Mouse (Mus musculus) lung, postnatal 4 days (tissue): Measurements from ENCODE around the gene B130006D01Rik.

Experiments used
- DNase-seq, 2 experiments: peaks; one replicate each; pipeline ENCODE4 v3.0.0; 2021

B130006D01Rik gene

DNA sequence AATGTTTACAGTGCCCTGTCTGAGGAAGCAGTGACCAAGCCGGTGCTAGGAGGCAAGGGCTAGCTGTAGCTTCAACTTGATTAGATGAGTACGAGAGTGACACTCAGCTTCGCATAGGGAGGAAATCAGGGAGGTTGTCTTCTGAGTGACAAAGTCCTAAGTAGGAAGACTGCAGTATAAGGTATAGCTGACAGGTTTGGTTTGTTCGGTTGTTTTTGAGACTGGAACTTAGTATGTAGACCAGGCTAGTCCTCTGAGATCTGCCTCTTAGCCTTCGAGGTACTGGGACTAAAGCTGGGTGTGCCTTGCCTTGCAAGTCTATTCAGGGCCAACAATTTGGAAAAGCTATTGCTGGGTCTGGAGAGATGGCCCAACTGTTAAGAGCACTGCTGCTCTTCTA lies at the start of gene B130006D01Rik:
TSS of gene B130006D01Rik (plus strand) at position 301 of the 400 bp plus-strand sequence.
- DNase-seq: no peak

DNA sequence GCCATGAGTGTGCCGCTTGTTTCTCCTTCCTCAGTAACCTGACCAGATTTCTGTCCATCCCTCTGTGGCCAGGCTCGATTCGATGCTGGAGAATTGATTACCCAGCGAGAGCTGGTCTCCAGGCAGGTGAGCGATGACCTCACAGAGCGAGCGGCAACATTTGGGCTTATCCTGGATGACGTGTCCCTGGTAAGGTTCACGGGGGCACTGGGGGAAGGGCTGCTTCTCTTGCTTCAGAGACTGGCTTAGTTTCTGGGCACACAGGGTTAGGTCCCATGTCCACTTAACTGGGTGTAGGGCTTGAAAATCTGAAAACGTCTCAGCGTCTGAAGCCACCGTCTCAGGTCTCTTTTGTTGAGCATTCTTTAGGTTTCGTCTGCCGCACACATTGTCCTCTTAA lies 47.9 kb upstream of the B130006D01Rik start:
- no peak for DNase-seq

DNA sequence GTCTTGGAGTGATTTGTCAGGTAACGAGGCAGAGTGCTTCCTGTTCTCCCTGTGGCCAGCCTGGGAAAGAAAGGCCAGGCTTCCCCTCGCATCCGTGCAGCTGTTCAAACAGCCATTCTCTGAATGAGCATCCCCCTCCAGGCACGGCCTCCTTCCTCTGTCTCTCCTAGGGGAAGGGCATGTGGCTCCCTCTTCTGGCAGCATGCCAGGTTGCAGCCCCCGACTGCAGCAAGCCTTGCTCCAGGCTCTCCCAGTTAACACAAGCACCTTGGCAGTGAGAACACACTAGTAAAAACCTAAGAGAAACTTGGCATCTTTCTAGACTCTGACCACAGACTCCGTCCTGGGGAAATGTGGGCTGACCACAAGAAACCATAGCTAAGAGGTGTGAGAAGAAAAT lies 47.1 kb upstream of the B130006D01Rik start:
- DNase-seq: peak; percentile 77

DNA sequence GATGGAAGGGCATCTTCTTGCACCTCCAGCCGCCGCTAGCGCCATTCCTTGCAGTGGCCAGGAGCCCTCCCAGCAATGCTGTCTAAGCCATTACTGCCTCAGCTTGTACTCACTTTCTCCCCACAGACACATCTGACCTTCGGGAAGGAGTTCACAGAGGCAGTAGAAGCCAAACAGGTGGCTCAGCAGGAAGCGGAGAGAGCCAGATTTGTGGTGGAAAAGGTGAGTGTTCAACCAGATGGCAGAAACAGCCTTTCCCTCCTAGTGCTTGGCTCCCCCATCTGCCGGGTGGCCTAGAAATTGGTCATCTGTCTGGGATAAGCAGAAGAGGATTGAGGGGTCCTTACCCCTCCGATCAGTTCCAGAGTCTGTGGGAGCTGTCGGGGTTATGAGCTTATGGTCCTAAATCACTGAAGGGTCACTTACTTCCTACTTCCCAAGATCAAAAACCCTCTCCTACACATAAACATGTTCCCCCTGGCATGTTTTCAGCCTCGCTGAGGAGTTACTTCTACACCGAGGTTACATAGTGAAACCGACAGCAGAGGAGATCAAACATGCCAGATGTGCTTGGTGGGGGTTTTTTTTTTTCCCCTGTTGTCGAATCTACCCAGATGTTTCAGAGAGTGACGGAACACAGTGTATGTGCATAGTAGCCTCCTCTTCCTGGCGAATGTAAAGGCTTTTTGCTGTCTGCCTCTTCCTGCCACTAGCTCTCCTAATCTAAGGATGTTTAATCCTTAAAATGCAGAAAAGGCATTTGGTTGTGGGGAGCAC lies 45.3 kb upstream of the B130006D01Rik start:
- DNase-seq: no peak

DNA sequence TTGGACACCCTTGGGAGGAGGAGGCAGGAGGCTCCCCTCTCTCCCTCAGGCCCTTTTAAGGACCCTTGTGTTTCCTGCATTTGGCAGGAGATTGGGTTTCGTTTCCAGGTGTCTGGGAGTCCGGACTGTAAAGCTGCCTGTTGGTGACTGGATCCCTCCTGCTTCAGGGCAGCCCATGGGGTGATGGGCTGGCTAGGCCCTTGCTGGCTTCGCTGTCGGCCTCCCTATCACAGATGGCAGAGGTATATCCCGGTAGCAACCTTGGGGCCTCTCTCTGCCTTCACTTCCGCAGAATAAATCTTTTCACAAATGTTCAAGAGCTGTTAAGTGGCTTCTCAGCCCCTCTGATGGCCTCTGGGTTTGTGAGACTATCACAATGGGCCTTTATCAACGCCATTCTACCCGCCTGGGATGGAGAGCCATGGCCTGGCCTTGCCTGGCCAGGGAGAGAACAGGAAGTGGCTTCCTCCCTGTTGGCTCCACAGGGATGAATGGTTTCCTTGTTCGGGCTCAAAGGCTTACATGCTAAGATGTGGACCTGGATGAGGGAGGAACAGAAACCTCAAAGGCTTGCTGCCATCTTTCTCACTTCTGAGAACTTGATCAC lies 41.3 kb upstream of the B130006D01Rik start:
- no peak for DNase-seq

DNA sequence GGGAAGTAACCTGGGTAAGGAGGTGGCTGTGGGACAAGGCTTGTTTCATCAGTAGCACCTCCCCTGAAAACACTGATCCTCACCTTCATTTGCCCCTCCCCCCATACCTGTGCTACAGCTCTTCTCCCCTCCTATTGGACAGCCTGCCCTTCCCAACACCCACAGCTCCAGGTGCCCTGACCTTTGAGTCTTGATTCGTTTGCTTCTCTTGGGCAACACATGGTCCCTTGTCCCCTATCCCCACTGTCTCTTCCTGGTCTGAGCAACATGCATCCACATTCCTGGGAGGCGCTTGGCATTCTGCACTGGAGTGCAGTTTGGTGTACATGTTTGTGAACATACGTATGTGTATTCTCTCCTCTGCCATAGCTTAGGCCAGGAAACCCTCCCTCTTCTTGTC lies 40.4 kb upstream of the B130006D01Rik start:
- no peak for DNase-seq

DNA sequence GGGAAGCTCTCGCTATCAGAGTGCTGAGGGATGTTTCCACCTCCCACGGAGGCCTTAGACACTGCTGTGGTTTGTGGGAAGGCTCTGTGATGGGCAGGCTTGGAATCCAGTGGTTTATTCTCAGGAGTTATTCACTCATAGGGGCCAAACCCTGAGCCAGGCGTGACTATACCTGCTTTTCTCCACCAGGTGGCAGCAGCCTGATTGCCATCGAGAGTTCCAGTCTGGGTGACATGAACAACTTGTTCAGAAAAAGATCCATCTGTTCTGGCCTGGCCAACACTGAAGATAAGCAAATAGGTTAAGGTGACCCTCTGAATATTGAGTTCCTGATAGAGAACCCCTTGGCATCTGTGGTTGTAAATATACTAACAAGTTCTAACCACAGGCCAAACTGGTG lies 37.4 kb upstream of the B130006D01Rik start:
- DNase-seq: peak; percentile 71 to 84

DNA sequence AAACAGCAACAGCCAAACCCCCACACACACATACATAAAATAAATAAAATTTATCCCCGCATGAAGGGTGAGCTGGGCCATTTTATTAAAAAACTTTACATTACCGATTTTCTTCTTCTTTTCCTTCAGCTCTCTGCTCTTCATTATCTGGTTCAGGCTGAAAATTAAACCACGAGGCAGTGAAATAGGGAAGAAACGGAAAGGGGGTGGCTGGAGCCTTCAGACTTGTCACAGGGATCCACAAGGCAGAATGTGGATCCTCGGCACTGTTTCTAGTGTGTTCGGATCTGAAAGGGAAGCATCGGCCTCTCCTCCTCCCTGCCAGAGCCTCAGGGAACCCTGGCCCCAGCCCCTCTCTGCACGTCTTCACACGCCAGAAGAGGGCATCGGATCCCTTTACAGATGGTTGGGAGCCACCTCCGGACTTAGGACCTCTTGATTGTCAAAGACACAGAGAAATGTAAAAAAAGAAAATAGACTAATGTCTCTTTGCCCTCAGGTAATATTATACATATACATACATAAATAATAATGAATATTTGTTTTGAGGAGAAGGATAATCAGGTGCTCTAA lies 36.2 kb upstream of the B130006D01Rik start:
- peak in 1 of 2 experiments; percentile 26 for DNase-seq

DNA sequence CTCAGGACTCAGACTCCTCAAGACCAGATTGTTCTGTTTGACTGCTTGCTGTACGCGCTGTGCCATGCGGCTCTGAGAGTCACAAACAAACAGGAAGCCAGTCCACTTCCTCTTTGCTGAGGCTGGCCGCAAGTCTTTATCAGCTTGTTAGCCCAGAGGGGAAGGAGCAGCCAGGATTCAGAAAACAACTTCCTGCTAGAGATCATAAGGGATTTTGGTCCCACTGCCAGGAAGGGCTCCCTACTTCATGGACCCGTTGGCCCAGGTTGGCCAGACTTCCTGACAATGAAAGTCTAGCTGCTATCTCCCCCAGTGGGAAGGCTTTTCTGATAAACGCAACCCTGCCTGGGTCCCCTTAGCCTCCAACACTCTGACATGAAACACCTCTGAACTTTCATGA lies 34.9 kb upstream of the B130006D01Rik start:
- DNase-seq: peak; percentile 68 to 72

DNA sequence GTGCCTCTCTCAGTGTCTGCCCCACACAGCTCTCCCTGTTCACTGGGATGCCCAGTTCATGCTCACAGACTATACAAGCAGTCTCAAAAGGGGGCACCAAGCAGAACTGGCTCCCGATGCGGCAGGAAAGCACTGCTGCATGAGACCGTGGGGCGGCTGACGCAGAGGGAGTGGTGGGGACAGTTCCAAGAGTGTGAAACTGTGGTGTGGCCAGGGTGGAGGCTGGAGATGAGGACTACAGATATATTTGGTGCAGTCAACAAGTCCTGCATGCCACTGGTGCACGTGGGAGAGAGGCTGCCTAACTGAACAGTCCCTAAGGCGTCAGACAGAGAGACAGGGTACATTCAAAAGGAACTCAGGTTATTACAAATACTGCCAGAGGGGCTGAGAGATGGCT lies 34.4 kb upstream of the B130006D01Rik start:
- DNase-seq: peak; percentile 43 to 51

DNA sequence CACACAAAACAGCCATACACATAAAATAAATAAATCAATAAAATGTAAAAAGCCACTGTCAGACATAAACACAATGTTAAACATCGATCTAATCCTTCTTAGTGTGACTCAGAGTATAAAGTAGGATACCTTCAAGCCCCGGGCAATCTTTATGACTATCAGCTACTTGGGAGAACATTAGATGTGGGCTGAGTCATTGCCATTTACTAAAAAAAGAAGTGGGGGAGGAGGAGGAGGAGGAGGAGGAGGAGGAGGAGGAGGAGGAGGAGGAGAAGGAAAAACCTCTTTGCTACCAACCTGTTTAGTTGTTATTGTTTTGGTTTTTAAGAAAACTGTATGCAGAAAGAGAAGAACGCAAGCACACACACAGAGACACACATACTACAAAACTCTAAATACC lies 33.8 kb upstream of the B130006D01Rik start:
- no peak for DNase-seq

DNA sequence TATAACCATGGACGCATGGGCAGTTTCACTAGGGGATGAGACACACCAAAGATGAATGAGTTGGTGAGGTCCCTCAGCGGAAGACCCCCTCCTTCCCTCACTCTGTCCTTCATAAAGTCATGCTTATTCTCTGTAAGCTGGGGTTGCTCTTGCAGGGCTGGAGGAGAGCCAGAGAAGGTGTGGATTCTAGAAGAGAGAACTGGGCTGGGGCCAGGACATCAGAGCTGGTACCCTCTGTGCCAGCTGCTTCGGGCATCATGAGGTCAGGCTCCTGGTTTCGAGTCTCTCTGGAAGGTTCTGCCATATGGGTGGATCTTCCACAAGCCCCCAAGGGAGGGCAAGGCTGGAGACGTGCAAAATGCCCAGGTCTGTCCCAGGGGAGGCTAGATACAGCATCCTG lies 24.8 kb upstream of the B130006D01Rik start:
- DNase-seq: no peak

DNA sequence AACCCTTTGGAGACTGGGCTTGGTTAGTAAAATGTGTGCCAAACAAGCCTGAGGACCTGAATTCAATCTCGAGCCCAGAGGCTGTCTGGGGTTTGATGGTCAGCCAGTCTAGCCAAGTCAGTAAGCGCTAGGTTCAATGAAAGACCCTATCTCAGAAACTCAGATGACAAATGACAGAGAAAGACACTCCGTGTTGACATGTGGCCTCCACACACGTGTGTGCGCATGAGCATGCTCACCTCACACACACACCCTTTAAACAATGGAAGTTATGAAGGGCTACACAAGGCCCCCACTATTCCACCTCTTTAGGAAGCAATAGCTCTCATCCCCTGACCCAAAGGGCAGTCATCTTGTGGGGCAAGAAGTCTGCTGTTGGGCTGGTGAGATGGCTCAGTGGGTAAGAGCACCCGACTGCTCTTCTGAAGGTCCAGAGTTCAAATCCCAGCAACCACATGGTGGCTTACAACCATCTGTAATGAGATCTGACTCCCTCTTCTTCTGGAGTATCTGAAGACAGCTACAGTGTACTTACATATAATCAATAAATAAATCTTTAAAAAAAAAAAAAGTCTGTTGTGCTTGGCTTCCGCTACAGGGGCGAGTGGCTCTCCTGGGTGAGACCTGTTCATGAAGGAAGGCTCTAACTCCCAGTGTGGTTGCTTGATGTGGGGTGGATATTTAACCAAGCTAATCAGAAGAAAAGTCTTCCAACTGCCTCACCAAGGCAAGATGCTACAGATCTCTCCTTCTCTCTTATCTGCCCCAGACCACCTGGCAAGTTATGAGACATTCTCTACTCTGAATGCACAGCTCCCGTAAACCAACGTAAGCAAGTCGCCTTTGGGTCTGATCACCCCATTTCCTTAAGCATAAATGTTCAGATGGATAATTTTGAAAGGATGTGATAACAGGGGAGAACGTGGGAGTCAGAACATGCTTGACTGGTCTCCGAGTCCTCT lies 22.3 kb upstream of the B130006D01Rik start:
- no peak for DNase-seq

DNA sequence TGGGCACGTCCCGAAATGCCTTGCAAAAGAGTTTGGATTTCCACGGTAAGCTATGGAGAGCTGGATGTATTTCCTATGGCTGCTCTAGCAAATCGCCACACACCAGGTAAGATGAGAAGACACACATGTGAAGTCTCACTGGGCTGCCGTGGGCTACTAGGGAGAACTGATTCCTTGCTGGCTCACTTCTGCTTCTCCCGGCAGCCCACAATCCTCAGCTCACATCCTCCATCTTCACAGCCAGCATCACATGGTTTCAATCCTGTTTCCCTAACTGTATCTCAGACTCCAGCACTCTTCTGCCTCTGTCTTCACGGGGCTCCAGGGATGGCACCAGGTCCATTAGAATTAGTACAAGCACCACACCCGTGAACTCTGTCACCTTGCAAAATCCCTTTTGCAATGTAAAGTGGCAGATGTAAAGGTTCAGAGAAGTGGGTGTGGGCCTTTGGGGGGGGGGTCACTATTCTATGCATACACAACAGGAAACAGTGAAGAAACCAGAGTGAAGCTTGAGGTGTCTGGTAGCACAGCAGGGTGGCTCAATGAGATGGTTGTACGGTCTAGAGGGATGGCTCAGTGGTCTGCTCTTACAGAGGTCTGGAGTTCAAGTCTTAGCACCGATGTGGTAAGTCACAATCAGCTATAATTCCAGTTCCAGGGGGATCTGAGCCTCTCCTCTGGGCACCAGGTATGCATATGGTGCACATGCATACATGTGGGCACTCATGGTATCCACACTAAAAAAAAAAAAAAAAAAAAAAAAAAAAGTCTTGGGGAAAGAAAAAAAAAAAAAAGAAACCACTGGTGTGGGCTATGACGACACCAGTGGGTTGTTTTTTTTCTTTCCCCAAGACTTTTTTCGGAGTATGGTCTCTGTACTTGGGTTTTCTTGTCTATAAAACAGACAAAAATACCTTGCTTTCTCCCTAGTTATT lies 19.1 kb upstream of the B130006D01Rik start:
- no peak for DNase-seq

DNA sequence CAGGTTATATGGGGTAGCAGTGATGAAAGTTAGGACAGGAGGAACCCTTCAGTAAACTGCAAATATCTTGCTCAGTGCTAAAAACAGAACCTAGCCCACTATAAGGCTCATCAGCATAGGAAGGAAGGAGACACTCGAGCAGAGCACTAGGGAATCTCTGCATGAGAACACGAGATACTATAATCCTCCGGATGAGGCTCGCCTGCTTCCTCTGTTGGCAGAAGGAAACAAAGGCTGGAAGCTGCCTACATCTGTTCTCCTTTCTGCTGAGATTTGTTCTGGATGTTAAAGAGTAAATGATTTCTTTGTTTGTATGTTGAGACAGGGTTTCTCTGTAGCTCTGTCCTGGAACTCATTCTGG lies 18.4 kb upstream of the B130006D01Rik start:
- no peak for DNase-seq

DNA sequence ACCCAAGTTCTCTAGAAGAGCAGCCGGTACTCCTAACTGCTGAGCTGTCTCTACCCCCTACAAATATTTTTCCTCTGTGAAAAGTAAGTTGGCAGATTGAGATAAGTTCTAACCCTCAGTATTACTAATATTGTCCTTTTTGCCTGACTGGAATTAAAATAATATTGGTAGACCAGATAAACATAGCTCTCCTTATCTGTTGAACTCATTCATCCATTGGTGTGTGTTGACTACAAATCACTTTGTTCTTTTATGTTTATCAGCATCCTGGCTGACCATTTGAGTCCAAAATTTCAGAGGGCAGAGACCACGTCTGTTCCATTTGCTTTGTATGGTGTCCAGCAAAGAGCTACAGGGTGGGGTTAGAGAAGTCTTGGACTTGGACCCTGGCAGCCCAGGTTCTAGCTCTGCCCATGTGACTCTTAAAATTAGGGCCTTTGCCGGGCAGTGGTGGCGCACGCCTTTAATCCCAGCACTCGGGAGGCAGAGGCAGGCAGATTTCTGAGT lies 13.8 kb upstream of the B130006D01Rik start:
- no peak for DNase-seq

DNA sequence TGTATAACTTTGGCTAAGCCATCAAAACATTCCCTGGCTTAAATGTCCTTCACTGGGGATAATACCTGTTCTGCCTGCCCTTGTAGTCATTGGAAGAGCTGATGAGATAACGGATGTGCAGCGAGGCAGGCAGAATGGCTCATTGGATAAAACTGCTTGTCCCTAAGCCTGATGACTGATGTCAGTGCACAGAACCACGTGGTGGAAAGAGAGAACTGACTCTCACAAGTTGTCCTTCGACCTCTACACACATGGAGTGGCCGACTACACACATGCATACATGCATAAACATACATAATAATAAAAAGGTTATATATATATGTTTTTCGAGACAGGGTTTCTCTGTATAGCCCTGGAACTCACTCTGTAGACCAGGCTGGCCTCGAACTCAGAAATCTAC lies 12.9 kb upstream of the B130006D01Rik start:
- no peak for DNase-seq

DNA sequence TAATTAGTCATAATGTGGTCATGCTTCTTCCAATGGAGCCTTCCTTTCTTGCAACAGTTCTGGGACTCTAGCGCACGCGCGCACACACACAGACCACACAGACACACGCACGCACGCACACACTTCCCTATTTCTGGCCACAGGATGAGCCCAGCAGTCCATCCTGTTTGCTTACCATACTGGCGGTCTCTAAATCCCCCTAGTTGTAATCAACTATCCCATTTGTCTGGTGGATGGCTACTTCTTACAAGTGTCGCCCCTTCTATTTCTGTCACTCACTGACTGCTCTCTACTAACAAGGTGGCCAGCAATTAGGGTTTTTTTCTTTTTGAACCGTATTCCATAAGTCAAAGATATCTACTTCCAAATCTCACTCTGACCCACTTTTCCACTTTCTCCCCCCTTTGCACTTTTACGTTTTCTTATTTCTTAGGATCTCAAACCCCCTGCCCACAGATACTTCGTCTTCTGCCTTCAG lies 11.3 kb upstream of the B130006D01Rik start:
- DNase-seq: peak; percentile 45 to 62

DNA sequence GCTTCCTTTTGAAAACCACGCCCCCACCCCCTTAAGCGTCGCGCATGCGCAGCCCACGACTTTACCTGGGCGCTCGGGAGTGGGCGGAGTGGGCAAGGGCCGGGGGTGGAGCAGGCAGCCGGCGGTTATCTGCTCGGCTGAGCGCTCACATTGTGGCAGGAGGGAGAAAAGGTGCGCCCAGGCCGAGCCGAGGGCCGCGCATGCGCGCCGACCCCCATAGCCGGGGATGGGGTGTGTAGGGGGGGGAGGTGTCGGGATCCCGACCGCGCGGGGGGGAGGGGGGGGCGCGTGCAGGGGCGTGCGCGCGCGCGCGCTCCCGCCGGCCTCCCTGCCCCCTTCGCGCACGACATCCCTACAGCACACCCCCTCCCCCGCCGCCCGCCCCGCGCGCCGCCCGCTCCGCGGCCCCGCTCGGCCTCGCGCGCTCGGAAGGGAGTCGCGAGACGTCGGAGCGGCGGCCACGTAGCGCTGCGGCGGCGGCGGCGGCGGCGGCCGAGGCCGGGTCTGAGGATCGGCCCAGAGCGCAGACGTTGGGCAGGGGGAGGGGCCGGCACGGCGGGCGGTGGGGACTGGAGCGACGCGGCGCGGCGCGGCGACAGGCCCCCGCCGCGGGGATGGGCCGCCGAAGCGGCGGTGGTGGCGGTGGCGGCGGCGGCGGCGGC lies 10.7 kb upstream of the B130006D01Rik start, which contains the start of gene Zfp652:
TSS of gene Zfp652 (plus strand) at position 111 of the 662 bp plus-strand sequence.
- DNase-seq: peak; percentile 92 to 95

DNA sequence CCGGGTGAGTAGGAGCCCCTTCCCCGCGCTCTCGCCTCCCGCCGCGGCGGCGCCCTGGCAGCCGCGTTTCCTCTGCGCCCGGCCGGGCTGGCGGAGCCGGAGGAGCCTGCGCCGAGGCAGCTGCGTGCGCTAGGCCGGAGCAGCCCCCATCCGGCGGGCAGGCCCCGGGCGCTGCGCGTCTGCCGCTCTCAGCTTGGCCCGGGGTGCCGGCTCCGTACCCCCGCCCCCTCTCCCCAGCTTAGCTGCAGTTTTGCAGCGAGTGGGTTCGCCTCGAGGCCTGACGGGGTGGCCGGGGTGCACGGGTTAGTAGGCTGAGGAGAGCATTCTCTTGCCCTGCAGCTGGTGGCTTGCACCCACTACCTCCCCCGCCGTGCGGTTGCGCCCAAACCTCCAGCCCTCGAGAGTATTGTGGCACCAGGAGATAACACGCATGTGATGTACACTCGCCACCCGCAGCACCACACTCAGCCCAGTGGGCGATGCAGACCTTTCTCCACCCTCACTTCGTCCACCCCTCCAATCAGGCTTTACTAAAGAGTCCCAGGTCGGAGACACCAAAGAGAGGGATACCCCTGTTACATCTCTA lies 10.1 kb upstream of the B130006D01Rik start:
- DNase-seq: peak; percentile 69 to 79
